23 mouse cellular contexts compared by ENCODE assay signal in the genomic region with DNA sequence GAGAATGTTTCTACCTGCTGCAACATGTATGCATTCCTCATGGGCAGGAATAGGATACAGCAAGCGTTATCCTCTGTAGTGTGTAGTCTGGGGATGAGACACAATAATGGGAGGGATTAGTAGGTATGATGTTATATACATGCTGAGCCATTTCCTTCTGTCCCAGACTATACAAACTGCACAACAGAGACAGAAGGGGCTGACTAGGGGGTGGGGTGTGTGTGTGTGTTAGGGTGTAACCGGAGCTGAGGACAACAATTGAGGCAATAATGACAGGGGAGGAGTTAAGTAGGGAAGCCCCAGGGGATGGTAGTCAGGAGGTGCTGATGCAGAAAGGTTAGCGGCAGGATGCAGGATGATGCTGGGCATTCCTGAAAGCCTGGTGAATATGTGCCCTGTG. TPM values are rescaled to one million over a fixed set of nuclear protein-coding genes. Genes with fewer than 3 reads are reported as not detected.
A peak's percentile ranks its signal among the peaks of the same experiment; 100 is the strongest.
DNase-seq lines count a peak whose midpoint lies in the region; ATAC-seq lines count a peak whose summit lies in the region.
"Had no signal": no experiment of that assay in that cellular context is flagged by ENCODE, and none has a peak within 500 bp of the region (broad histone marks: within the 10 kb centered on the region; RNA-seq: fewer than 3 reads in every experiment).

No protein-coding gene starts in this region.

- no peak overlapping the region for H3K4me2 ChIP-seq in embryonic facial prominence, embryonic 11.5 days (ENCODE audit: low read depth, low read length)
- H3K4me2 ChIP-seq in heart, embryonic 11.5 days: no peak overlapping the region
- H3K4me2 ChIP-seq: embryonic facial prominence, embryonic 12.5 days; forebrain, embryonic 15.5 days; heart, embryonic 12.5 days; hindbrain, embryonic 14.5 days; intestine, embryonic 15.5 days had no signal

- intact Hi-C loops in left cerebral cortex, postnatal 10 days (cut with DNase I): no loop called here

- peak; percentile 36 for DNase-seq in CD4-positive, CD25-positive, alpha-beta regulatory T cell, adult 2 months (ENCODE audit: low read depth, low spot score)
- DNase-seq in R1 (ENCODE audit: low read depth, low spot score): peak; percentile 87
- no peak for DNase-seq in embryonic facial prominence, embryonic 11.5 days (ENCODE audit: low spot score)
- no peak for DNase-seq in left cerebral cortex, postnatal 10 days (ENCODE audit: extremely low spot score in 1 of 2, low spot score in 2 of 2)
- DNase-seq in cerebellum, adult 18-20 months: no peak
- no peak for DNase-seq in cerebellum, adult 8-10 months
- DNase-seq: adrenal gland, adult 8-10 months; cerebellum, adult 11 months; cerebellum, postnatal 10 days; gastrocnemius, postnatal 10 days; heart, adult 2 months; kidney, adult 18-20 months had no signal

- 36% methylated on average over 3 of the region's 3 CpGs for WGBS in embryonic facial prominence, embryonic 11.5 days
- WGBS in heart, embryonic 11.5 days (ENCODE audit: insufficient replicate concordance): 64% methylated on average over 3 of the region's 3 CpGs

- H3K9me3 ChIP-seq in embryonic facial prominence, embryonic 11.5 days (replicated peaks; ENCODE audit: control insufficient read depth, low read length): no peaks in the 10 kb centered on the region
- no peaks in the 10 kb centered on the region for H3K9me3 ChIP-seq in heart, embryonic 11.5 days (replicated peaks; ENCODE audit: control insufficient read depth, low read length)
- H3K9me3 ChIP-seq: embryonic facial prominence, embryonic 12.5 days; forebrain, embryonic 10.5 days; forebrain, embryonic 15.5 days; G1E; intestine, embryonic 15.5 days had no signal

- H3K27ac ChIP-seq in embryonic facial prominence, embryonic 11.5 days (replicated peaks; ENCODE audit: low read depth, low read length): no peak overlapping the region
- H3K27ac ChIP-seq in heart, embryonic 11.5 days (ENCODE audit: low read depth, low read length): no peak overlapping the region
- H3K27ac ChIP-seq: embryonic facial prominence, embryonic 12.5 days; forebrain, embryonic 10.5 days; heart, adult 2 months; hindbrain, embryonic 10.5 days; hindbrain, embryonic 14.5 days; intestine, embryonic 15.5 days had no signal

- H3K4me1 ChIP-seq in embryonic facial prominence, embryonic 11.5 days (ENCODE audit: control insufficient read depth, insufficient read depth, low read length): no peaks in the 10 kb centered on the region
- H3K4me1 ChIP-seq in heart, embryonic 11.5 days (ENCODE audit: control insufficient read depth, insufficient read depth, low read length): no peaks in the 10 kb centered on the region
- H3K4me1 ChIP-seq: embryonic facial prominence, embryonic 12.5 days; forebrain, embryonic 15.5 days; heart, embryonic 12.5 days; intestine, embryonic 15.5 days had no signal

- peak; percentile 16 for ATAC-seq in CD4-positive, CD25-positive, alpha-beta regulatory T cell, adult 4 months
- ATAC-seq in embryonic facial prominence, embryonic 11.5 days (replicated peaks; ENCODE audit: insufficient number of reproducible peaks, low FRiP score, low TSS enrichment, low read depth): peak; percentile 48
- ATAC-seq in heart, embryonic 11.5 days (replicated peaks; ENCODE audit: insufficient number of reproducible peaks, low FRiP score, low TSS enrichment): no peak
- ATAC-seq: forebrain, embryonic 15.5 days; intestine, embryonic 15.5 days had no signal

- H3K27me3 ChIP-seq in embryonic facial prominence, embryonic 11.5 days (ENCODE audit: control insufficient read depth, insufficient read depth, low read length): no peaks in the 10 kb centered on the region
- no peaks in the 10 kb centered on the region for H3K27me3 ChIP-seq in heart, embryonic 11.5 days (ENCODE audit: control insufficient read depth, insufficient read depth, low read length)
- H3K27me3 ChIP-seq: embryonic facial prominence, embryonic 12.5 days; forebrain, embryonic 15.5 days; heart, embryonic 12.5 days; intestine, embryonic 15.5 days had no signal

- H3K4me3 ChIP-seq in embryonic facial prominence, embryonic 11.5 days (ENCODE audit: low read depth, low read length): no peak overlapping the region
- H3K4me3 ChIP-seq in heart, embryonic 11.5 days (ENCODE audit: low read depth, low read length): no peak overlapping the region
- H3K4me3 ChIP-seq: embryonic facial prominence, embryonic 12.5 days; erythroblast, embryonic 14.5 days; forebrain, embryonic 10.5 days; forebrain, embryonic 15.5 days; heart, adult 2 months; heart, embryonic 12.5 days; hindbrain, embryonic 10.5 days; intestine, embryonic 15.5 days had no signal

- peaks cover 3% of the 10 kb centered on the region for H3K36me3 ChIP-seq in embryonic facial prominence, embryonic 11.5 days (replicated peaks; ENCODE audit: control insufficient read depth, insufficient read depth, low read depth, low read length)
- H3K36me3 ChIP-seq in heart, embryonic 11.5 days (ENCODE audit: control insufficient read depth, insufficient read depth, low read length): peaks cover 5% of the 10 kb centered on the region
- H3K36me3 ChIP-seq: intestine, embryonic 15.5 days had no signal

- H3K9ac ChIP-seq in embryonic facial prominence, embryonic 11.5 days (replicated peaks; ENCODE audit: low read length): no peak overlapping the region
- H3K9ac ChIP-seq in heart, embryonic 11.5 days (ENCODE audit: low read depth, low read length): no peak overlapping the region
- H3K9ac ChIP-seq: embryonic facial prominence, embryonic 12.5 days; forebrain, embryonic 15.5 days; heart, embryonic 12.5 days; hindbrain, embryonic 14.5 days; intestine, embryonic 15.5 days had no signal

RNA-seq across cellular contexts. Expression of gene Parp11, which starts 28.6 kb away (rescaled TPM):
- polyA plus RNA-seq in CD4-positive, CD25-positive, alpha-beta regulatory T cell, adult 4 months (2017; shearing (Covaris generic)): 10 to 100 TPM; 68.1 to 69.0 TPM
- polyA plus RNA-seq in embryonic facial prominence, embryonic 11.5 days (2014; fragmentation: Nextera tagmentation; extraction: Ambion mirVana): 40.5 and 43.6 TPM in 2 replicates
- 10 to 100 TPM; 40.6 to 45.3 TPM for total RNA-seq in left cerebral cortex, postnatal 10 days (2021)
- 19.9 and 23.6 TPM in 2 replicates for polyA plus RNA-seq in heart, embryonic 11.5 days (2014; fragmentation: Nextera tagmentation; extraction: Ambion mirVana)

Comparison
In these comparisons a context has a peak if more than half of its experiments do, and no peak if none do; other contexts are left out.
1. DNase-seq: peak in CD4-positive, CD25-positive, alpha-beta regulatory T cell, adult 2 months (single experiment) and R1 (single experiment); none in embryonic facial prominence, embryonic 11.5 days (single experiment), left cerebral cortex, postnatal 10 days (0 of 2), cerebellum, adult 18-20 months (0 of 2) and cerebellum, adult 8-10 months (single experiment).